Mouse (Mus musculus) heart, adult 18-20 months (tissue): ENCODE data around the gene Gm20604. TPM values are rescaled to one million over a fixed set of nuclear protein-coding genes. Genes with fewer than 3 reads are reported as not detected.

Source experiments
- DNase-seq, 2 experiments: peaks; one replicate each; pipeline ENCODE4 v3.0.0; 2021 to 2022; ENCODE audit warnings: mixed read lengths in 1 of 2
- total RNA-seq, 2 experiments: library from RNA; stranded (reverse); gene quantifications; 2 replicates each; pipeline ENCODE4 v1.2.3; 2021

The Gm20604 gene
- total RNA-seq, 2 experiments from 2014 or later = 3.8 to 4.1 TPM

- DNase-seq = no peak
Observed at GRCm38 (mm10) chr12:102743036-102743588, 15.4 kb downstream of the Gm20604 start.

- no peak for DNase-seq
Observed at GRCm38 (mm10) chr12:102742056-102742455, 16.4 kb downstream of the Gm20604 start.

DNA sequence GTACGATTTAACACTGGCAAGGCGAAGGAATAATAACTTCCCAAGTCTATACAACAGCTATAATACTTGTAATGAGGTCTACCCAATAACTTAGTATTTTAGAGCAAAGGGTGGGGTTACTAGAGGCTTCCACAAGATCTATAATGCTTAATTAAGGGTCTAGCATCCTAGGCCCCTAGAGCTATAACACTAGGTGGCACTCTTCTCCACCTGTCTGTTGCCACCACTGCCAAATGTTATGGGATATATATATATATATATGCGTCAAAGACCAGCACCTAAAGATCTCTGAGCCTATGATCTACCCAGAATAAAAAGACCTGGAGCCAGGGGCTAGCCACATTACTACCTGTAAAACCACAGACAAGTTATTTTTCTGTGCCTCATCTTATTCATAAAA, 18.2 kb downstream of the Gm20604 start:
- DNase-seq = no peak

GRCm38 (mm10) chr12:102739096-102739495, 19.4 kb downstream of the Gm20604 start:
- no peak for DNase-seq

DNA sequence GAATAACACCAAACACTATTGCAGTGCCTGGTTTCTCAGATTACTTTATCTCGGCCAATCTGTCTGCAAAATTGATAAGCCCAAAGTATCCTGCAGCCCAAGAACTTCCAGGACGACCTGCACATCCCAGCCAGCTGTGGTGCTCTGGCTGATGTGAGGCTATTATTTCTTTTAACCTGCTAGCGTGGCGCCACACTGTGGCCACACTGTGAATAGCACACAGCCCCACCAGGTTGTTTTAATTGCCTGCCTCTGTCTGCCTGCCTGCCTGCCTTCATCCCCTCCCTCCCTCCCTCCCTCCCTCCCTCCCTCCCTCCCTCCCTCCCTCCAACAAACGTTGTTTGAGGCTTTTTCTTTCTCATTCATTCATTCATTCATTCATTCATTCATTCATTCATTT, 25.1 kb downstream of the Gm20604 start:
- DNase-seq = peak; percentile 47 to 62

DNA sequence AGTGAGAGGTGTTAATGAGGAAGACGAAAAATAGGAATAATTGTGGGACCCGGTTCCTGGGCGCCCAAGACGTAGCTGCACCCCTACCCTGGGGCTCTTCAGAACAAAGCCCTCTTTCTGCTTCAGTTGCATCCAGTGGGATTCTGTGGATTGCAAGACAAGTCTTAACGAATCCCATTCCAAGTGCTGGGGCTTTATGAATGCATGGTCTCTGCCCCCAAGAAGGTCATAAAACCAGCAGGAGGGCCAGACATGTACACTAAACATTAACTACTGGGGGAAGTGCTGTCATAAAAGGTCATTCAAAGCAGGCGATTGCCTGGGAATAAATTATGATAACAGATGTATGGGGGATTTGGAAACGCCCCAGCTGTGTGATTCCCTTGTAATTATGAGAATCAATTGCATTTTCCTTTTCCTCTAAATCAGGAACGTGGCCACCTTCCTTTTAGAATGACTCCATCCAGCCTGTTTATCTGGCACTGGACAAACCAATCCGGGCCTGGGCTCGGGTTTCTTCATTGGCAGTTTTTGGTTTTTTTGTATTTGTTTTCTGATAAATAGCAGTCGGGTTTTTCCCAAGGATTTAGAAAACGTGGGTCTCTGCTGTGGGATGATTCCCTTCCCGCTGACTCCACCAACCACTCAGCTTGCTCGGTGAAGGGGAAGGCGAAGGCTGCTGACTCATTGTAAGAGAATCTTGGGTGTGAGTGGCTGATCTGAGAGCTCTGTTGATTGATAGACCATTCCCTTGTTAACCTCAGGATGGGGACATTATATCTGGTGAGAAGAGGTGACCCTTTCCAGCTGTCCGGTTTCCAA, 27.5 kb downstream of the Gm20604 start:
- DNase-seq = no peak

DNA sequence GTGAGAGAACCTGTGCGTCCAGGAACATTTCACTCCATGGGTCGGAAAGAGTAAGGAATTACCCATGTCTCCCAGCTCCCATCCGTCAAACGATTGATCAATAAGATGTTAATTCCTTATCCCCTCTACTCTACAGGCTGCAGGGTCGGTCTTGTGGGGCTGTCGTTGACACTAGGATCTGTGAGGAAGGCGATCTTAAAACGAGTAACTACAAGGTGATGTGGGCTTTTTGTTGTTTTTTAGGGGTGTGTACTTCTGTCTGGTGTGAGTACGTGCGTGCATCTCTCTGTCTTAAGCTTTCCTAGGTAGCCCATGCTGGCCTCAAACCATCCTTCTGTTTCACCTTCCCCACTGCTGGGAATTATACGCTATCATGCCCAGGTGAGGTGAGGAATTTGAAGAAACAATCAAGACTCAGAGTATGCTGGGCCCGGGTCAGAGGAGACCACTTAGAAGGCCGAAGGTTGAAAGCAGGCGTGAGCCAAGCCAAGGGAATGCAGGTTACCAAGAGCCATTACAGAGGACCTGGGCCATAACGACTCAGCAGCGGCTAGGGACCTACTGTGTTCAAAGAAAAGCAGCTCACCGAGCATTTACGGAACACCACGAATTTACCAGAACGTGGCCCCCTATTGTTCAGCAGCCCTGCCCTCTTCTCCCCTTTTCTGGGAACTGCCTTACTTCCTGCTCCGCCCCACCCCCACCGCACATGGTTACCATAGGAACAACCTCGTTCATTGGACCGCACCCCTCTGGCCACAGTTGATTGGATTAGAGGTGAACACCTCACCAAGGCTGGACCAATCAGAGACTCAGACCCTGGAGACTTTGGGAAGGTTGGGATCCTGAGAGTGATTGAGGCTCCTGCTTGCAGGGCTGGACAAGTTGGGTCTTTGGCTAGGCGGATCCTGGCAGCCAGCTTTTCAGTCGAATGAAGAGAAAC, 28.3 kb downstream of the Gm20604 start:
- DNase-seq = peak; percentile 27 to 43

GRCm38 (mm10) chr12:102725761-102726175, 32.7 kb downstream of the Gm20604 start:
- DNase-seq = no peak

GRCm38 (mm10) chr12:102725146-102725545, 33.3 kb downstream of the Gm20604 start:
- no peak for DNase-seq

DNA sequence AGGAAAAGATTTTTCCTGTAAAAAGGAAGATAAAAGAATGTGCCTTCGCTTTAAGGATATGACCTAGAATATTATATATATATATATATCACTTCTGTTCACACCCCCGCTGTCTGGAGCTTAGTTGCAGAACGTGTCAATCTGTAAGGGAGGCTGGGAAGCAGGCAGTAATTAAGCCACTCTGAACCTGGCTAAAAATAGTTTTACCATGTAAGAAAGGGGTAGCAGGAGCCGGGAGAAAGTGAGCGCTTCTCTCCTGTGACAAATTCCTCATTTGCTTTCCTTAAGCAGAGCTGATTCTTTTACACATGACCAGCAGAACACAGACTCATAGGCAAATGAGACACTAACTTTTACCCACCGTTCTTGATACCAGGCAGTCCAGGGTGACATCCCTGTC, 34.6 kb downstream of the Gm20604 start:
- no peak for DNase-seq

DNA sequence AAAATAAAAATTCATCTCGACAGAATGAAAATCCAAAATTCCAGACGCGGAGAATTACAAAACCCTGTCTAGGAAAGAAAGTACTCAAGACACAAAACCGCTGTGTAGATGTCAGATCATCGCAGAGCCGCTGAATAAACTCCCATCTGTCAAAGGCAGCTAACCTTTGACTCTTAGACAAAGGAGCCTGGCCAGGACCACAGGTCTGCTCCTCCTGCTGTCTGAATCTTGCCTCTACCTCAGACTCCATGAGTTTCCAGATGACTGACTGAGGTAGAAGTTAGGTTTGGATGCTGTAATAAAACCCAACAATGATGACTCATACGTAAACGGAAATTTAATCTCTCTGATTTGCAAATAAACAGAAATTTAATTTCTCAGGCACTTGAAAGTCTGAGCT, 35.5 kb downstream of the Gm20604 start:
- no peak for DNase-seq

DNA sequence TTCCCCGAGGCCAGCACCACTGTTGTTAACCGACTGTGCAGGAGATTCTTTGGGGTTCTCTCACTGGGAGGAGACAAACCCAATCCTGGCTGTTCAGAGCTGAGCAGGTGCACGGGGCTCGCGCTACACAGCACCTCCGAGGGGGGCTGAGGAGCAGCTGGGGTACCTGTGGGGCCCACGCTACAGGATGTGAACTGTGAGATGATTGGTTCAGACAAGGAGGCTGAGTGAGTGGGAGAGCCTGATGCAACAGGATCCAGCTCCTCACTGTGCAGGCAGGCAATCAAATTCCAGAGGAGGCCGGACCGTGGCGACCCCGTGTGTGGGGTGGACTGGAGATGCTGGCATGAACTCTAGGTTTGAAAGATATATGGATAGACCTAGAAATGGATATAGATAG, 36.0 kb downstream of the Gm20604 start:
- DNase-seq = no peak

GRCm38 (mm10) chr12:102719552-102720315, 38.7 kb downstream of the Gm20604 start:
- peak in 1 of 2 experiments; percentile 71 for DNase-seq

DNA sequence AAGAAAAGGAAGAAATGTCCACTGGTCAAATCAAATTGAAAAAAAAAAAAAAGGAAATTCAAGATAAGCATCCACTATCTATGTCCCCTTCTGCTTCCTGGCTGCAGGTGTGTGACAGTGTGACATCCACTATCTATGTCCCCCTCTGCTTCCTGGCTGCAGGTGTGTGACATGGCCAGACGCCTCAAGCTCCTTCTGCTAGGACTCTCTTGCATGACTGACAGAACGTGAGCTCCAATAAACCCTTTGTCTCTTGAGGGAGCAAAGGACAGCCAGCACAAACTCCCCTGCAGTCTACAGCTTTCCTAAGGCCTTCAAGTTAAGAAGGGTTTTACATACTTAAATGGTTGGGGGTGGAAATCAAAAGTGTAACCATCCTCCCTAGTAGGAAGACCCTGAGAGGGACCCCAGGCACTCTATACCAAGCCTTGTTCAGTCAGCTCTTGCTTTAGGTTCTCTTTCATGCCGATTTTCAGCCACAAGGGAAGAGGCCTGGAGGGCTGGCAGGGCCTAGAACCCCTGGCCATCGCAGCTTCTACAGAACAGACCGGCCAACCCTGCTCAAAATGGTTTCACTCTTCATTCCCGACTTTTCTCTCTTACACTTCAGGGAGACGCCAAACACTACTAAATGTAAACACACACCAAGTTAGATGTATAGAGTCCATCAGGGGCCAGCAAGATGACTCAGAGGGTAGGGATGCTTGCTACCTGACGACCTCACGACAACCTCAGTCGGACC, 43.6 kb downstream of the Gm20604 start:
- no peak for DNase-seq

- DNase-seq = no peak
Observed at GRCm38 (mm10) chr12:102714116-102714515, 44.4 kb downstream of the Gm20604 start.

DNA sequence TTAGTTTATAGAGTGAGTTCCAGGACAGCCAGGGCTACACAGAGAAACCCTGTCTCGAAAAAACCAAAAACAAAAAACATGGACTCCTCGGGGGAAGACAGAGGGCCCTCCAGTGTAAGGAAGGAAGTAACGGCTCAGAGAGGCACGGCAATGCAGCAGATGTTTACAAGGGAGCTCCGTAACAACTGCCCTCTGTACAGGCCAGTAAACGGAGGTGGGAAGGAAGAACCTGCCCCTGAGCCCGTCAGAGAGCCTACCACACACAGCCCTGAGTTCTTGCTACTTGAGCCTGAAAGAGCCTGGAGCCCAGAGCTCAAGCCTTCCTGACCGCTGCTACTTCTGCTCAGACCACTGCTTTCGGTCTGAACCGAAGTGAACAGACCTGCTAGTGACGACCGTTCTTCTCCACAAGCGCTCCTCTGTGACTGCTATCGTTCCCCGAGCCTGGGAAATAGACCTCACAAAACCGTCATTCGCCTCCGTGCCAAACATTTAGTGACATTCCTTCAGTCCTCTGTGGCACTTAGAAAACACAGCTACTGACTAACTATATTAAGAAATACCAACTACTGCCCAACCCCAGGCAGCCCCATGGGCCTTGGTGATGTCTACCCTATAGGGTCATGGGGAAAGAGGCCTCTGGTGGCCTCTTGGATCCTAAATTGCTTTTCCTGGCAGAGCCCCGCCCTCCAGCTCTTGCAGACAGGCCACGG, 45.2 kb downstream of the Gm20604 start:
- no peak for DNase-seq

- no peak for DNase-seq
Observed at GRCm38 (mm10) chr12:102710851-102711375, 47.6 kb downstream of the Gm20604 start.

GRCm38 (mm10) chr12:102709896-102710295, 48.6 kb downstream of the Gm20604 start:
- no peak for DNase-seq

GRCm38 (mm10) chr12:102708220-102708619, 50.3 kb downstream of the Gm20604 start:
- peak in 1 of 2 experiments; percentile 55 for DNase-seq

DNA sequence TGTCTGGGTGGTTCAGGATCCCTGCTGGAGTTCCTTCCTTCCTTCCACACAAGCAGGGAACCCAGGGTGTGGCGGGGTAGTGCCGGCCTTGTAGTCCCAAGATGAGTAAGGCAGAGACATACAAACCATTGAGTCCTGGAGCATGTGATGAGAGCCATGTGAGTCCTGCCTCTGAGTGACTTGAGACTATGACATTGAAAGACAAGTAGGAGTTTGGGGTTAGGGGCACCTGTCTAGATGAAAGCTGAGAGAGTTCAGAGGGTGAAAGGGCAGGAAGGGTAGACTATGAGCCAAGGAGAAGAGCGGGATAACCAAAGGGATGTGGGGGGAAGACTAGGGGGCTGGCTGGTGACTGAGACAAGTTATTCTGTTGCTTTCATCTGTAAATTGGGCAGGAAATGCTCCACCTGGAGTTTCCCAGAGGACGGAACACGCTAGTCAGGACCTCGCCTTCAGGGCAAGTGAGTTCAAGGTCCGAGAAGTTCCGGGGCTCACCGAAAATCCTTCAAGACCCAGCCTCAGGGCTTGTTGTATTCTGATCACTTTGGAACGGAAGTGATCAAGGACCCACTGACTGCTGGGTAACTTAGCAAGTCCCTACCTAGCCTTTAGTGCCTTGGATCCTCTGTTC, 51.5 kb downstream of the Gm20604 start:
- no peak for DNase-seq
